Mouse (Mus musculus) limb, embryonic 11.5 days (tissue): Measurements from ENCODE around the gene Samd4. TPM values are rescaled to one million over a fixed set of nuclear protein-coding genes. Genes with fewer than 3 reads are reported as not detected.
A peak's percentile ranks its signal among the peaks of the same experiment; 100 is the strongest.

Source experiments
- ATAC-seq: fragments of 200-750 bp; cut with Nextera tagmentation; 2 replicates; pipeline ENCODE4 v1.8.0; 2017; ENCODE audit warnings: low read depth; ENCODE audit not compliant: insufficient number of reproducible peaks, low FRiP score, low TSS enrichment
- DNase-seq: peaks from one replicate; pipeline ENCODE4 v3.0.0-alpha.2; 2015; ENCODE audit warnings: low spot score
- H3K27ac ChIP-seq: fragments of 300-500 bp; sonication (generic); replicated peaks from 2 replicates; pipeline ENCODE4 v1.5.1; 2014; ENCODE audit warnings: low read depth, mild to moderate bottlenecking, low read length
- H3K27me3 ChIP-seq: fragments of 300-500 bp; sonication (generic); 2 replicates; pipeline ENCODE4 v1.6.1; 2014; ENCODE audit warnings: mild to moderate bottlenecking, low read length, mixed read lengths; ENCODE audit not compliant: control insufficient read depth, insufficient read depth
- H3K36me3 ChIP-seq: fragments of 300-500 bp; sonication (generic); 2 replicates; pipeline ENCODE4 v1.6.1; 2014; ENCODE audit warnings: mild to moderate bottlenecking, low read length, moderate library complexity, mixed read lengths; ENCODE audit not compliant: control insufficient read depth, insufficient read depth
- H3K4me1 ChIP-seq: fragments of 300-500 bp; sonication (generic); 2 replicates; pipeline ENCODE4 v1.6.1; 2014; ENCODE audit warnings: low read length, mixed read lengths; ENCODE audit not compliant: control insufficient read depth, insufficient read depth
- H3K4me2 ChIP-seq: fragments of 300-500 bp; sonication (generic); 2 replicates; pipeline ENCODE4 v1.6.1; 2014; ENCODE audit warnings: low read depth, mild to moderate bottlenecking, moderate library complexity; ENCODE audit not compliant: severe bottlenecking
- H3K4me3 ChIP-seq: fragments of 300-500 bp; sonication (generic); 2 replicates; pipeline ENCODE4 v1.5.1; 2014; ENCODE audit warnings: low read depth, low read length
- H3K9ac ChIP-seq: fragments of 300-500 bp; sonication (generic); 2 replicates; pipeline ENCODE4 v1.6.1; 2014; ENCODE audit warnings: mild to moderate bottlenecking, low read length
- H3K9me3 ChIP-seq: fragments of 300-500 bp; sonication (generic); 2 replicates; pipeline ENCODE4 v1.6.1; 2016; ENCODE audit warnings: low read length; ENCODE audit not compliant: control insufficient read depth
- WGBS: fragments of 180-500 bp; shearing (Covaris S2); extraction: QIAGEN DNeasy Blood & Tissue Kit; methylation state at CpG from one replicate; pipeline ENCODE4 v1.1.7; 2014; 5-methylcytosine and 5-hydroxymethylcytosine counted together
- polyA plus RNA-seq: library from polyadenylated mRNA; unstranded; fragments of >200 nt; fragmentation: Nextera tagmentation; extraction: Ambion mirVana; gene quantifications from 2 replicates; pipeline ENCODE4 v1.2.1, GENCODE M21; 2014

Samd4 gene
- polyA plus RNA-seq, 1 experiment from 2014 or later, result 3.0 TPM

- H3K27ac ChIP-seq, result no peak overlapping the region
- 56% methylated on average over 6 of the region's 6 CpGs for WGBS
- H3K4me3 ChIP-seq, result no peak overlapping the region
- no peaks in the 10 kb centered on the region for H3K9me3 ChIP-seq
- DNase-seq, result no peak
- no peak for ATAC-seq
- no peak overlapping the region for H3K4me2 ChIP-seq
- no peaks in the 10 kb centered on the region for H3K36me3 ChIP-seq
- H3K4me1 ChIP-seq, result no peaks in the 10 kb centered on the region
- no peak overlapping the region for H3K9ac ChIP-seq
- no peaks in the 10 kb centered on the region for H3K27me3 ChIP-seq
Observed at GRCm38 (mm10) chr14:46932708-46933107, 50.1 kb downstream of the Samd4 start.

- H3K4me3 ChIP-seq, result no peak overlapping the region
- no peaks in the 10 kb centered on the region for H3K9me3 ChIP-seq
- WGBS, result 35% methylated on average over 6 of the region's 6 CpGs
- H3K9ac ChIP-seq, result no peak overlapping the region
- H3K36me3 ChIP-seq, result no peaks in the 10 kb centered on the region
- DNase-seq, result peak; percentile 55
- no peak overlapping the region for H3K4me2 ChIP-seq
- H3K4me1 ChIP-seq, result peaks cover 14% of the 10 kb centered on the region
- peak overlapping the region; percentile 92 for H3K27ac ChIP-seq
- peak; percentile 78 for ATAC-seq
- no peaks in the 10 kb centered on the region for H3K27me3 ChIP-seq
Observed at GRCm38 (mm10) chr14:46941077-46941476, 58.4 kb downstream of the Samd4 start.

- Histone ChIP-seq H3K9me3 (no peaks in the 10 kb centered on the region), H3K4me2 (no peak overlapping the region; the same call in 1 of the 2 replicates), H3K4me1 (peaks cover 14% of the 10 kb centered on the region), H3K27me3 (no peaks in the 10 kb centered on the region), H3K36me3 (no peaks in the 10 kb centered on the region), H3K9ac (no peak overlapping the region), H3K27ac (peak overlapping the region; percentile 92), H3K4me3 (no peak overlapping the region)
- ATAC-seq, result peak; percentile 89
- WGBS, result 65% methylated on average over 23 of the region's 23 CpGs
- peak; percentile 84 for DNase-seq
Observed at GRCm38 (mm10) chr14:46941896-46942812, 59.5 kb downstream of the Samd4 start.

- 77% methylated on average over 3 of the region's 3 CpGs for WGBS
- Histone ChIP-seq H3K4me1 (peaks cover 14% of the 10 kb centered on the region), H3K4me2 (no peak overlapping the region), H3K27me3 (no peaks in the 10 kb centered on the region), H3K9ac (no peak overlapping the region), H3K4me3 (no peak overlapping the region), H3K36me3 (no peaks in the 10 kb centered on the region), H3K27ac (no peak overlapping the region), H3K9me3 (no peaks in the 10 kb centered on the region)
- DNase-seq (no peak), ATAC-seq (no peak)
Observed at GRCm38 (mm10) chr14:46944411-46944810, 61.8 kb downstream of the Samd4 start.

GRCm38 (mm10) chr14:46945903-46946490, 63.3 kb downstream of the Samd4 start:
- no peak for ATAC-seq
- Histone ChIP-seq H3K4me1 (peaks cover 12% of the 10 kb centered on the region), H3K4me2 (no peak overlapping the region), H3K4me3 (no peak overlapping the region), H3K27me3 (no peaks in the 10 kb centered on the region), H3K36me3 (no peaks in the 10 kb centered on the region), H3K27ac (no peak overlapping the region), H3K9me3 (no peaks in the 10 kb centered on the region), H3K9ac (no peak overlapping the region)
- DNase-seq, result no peak
- WGBS, result 79% methylated on average over 10 of the region's 10 CpGs

- H3K27me3 ChIP-seq, result no peaks in the 10 kb centered on the region
- 90% methylated on average over 3 of the region's 3 CpGs for WGBS
Observed at GRCm38 (mm10) chr14:46947644-46948043, 65.0 kb downstream of the Samd4 start.

GRCm38 (mm10) chr14:46950527-46951384, 68.1 kb downstream of the Samd4 start:
- H3K4me1 ChIP-seq, result peaks cover 6% of the 10 kb centered on the region; the same call in 1 of the 2 replicates
- H3K27me3 ChIP-seq, result no peaks in the 10 kb centered on the region
- H3K27ac ChIP-seq, result no peak overlapping the region
- H3K36me3 ChIP-seq, result no peaks in the 10 kb centered on the region
- H3K9ac ChIP-seq, result no peak overlapping the region
- H3K4me2 ChIP-seq, result no peak overlapping the region
- WGBS, result 69% methylated on average over 11 of the region's 11 CpGs
- H3K4me3 ChIP-seq, result no peak overlapping the region
- ATAC-seq (no peak), DNase-seq (no peak)
- H3K9me3 ChIP-seq, result no peaks in the 10 kb centered on the region

More at GRCm38 (mm10) chr14:46947644-46948043, 65.0 kb downstream of the Samd4 start:
- DNase-seq (no peak), ATAC-seq (no peak)
- no peaks in the 10 kb centered on the region for H3K9me3 ChIP-seq
- H3K4me1 ChIP-seq, result no peaks in the 10 kb centered on the region; the same call in 1 of the 2 replicates
- no peak overlapping the region for H3K27ac ChIP-seq
- no peak overlapping the region for H3K4me3 ChIP-seq
- H3K36me3 ChIP-seq, result no peaks in the 10 kb centered on the region
- no peak overlapping the region for H3K4me2 ChIP-seq
- H3K9ac ChIP-seq, result no peak overlapping the region

- 71% methylated on average over 2 of the region's 2 CpGs for WGBS
Observed at GRCm38 (mm10) chr14:46952264-46952663, 69.6 kb downstream of the Samd4 start.

More at GRCm38 (mm10) chr14:46952264-46952663, 69.6 kb downstream of the Samd4 start:
- Histone ChIP-seq H3K4me1 (peaks cover 7% of the 10 kb centered on the region), H3K9me3 (no peaks in the 10 kb centered on the region), H3K27ac (no peak overlapping the region), H3K9ac (no peak overlapping the region), H3K4me3 (no peak overlapping the region), H3K27me3 (no peaks in the 10 kb centered on the region), H3K36me3 (no peaks in the 10 kb centered on the region), H3K4me2 (no peak overlapping the region)
- ATAC-seq (no peak), DNase-seq (no peak)
